ENCODE assay signal across 17 mouse cellular contexts in the genomic region with DNA sequence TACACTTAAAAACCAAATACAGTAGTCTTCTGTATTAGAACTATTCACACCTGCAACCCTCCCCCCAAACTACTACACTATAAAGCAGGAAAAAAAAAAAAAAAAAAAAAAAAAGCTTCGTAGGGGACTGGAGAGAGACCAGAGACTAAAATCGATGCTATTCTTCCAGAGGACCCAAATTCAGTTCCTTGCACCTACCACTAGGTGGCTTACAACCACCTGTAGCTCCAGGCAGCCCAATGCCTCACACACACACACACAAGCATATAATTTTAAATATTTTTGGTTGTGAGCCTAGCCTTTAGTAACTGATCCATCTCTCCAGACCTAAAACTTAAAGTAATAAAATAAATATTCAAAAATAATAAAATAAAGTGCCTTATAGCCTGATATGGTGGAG. TPM values are rescaled to one million over a fixed set of nuclear protein-coding genes. Genes with fewer than 3 reads are reported as not detected.
DNase-seq lines count a peak whose midpoint lies in the region; ATAC-seq and TF ChIP-seq lines count a peak whose summit lies in the region.
"Had no signal": no experiment of that assay in that cellular context is flagged by ENCODE, and none has a peak within 500 bp of the region (broad histone marks: within the 10 kb centered on the region; RNA-seq: fewer than 3 reads in every experiment).

No protein-coding gene starts in this region.

- TF ChIP-seq POLR2A in liver, adult 2 months (IDR thresholded peaks at IDR 0.05; ENCODE audit: extremely low read depth, insufficient read depth, low read length) = no peak

- H3K9ac ChIP-seq in liver, adult 2 months (ENCODE audit: low read depth, low read length) = no peak overlapping the region
- H3K9ac ChIP-seq: neural tube, embryonic 12.5 days had no signal

- WGBS in liver, adult 2 months = 8% methylated on average over 2 of the region's 2 CpGs

- no peaks in the 10 kb centered on the region for H3K79me2 ChIP-seq in liver, adult 2 months (ENCODE audit: control insufficient read depth, insufficient read depth, low read length)

- DNase-seq in cerebellum, postnatal 14 days = peak; percentile 4 to 14
- peak; percentile 19 for DNase-seq in liver, adult 2 months (ENCODE audit: extremely low read depth, low read depth, low spot score)
- DNase-seq in liver (no peak), NIH3T3 (ENCODE audit: low read depth) (peak; percentile 5)
- peak; percentile 2 for DNase-seq in mesoderm, embryonic 11.5 days (ENCODE audit: low read depth, low spot score)
- DNase-seq in spleen, adult 12 weeks (ENCODE audit: low spot score) = no peak
- no peak for DNase-seq in adrenal gland, adult 18-20 months (ENCODE audit: low spot score in 2 of 2)
- DNase-seq: adrenal gland, adult 8-10 months; cerebellum, postnatal 36 days; kidney, adult 18-20 months; lung, postnatal 14 days had no signal

- H3K4me3 ChIP-seq in liver, adult 2 months (ENCODE audit: insufficient read depth, low read depth, low read length) = no peak overlapping the region
- H3K4me3 ChIP-seq: neural tube, embryonic 12.5 days had no signal

- no peaks in the 10 kb centered on the region for H3K27me3 ChIP-seq in liver, adult 2 months (ENCODE audit: control insufficient read depth, insufficient read depth, low read length)
- H3K27me3 ChIP-seq: neural tube, embryonic 12.5 days had no signal

- TF ChIP-seq CTCF in liver, adult 2 months (IDR thresholded peaks at IDR 0.05; ENCODE audit: low read depth, low read length) = peak; percentile 49; the same call in 1 of the 2 replicates

- no peak for ATAC-seq in cerebellum, adult (ENCODE audit: insufficient number of reproducible peaks, low FRiP score, low TSS enrichment)

- no peaks in the 10 kb centered on the region for H3K36me3 ChIP-seq in liver, adult 2 months (ENCODE audit: control insufficient read depth, insufficient read depth, low read length)
- H3K36me3 ChIP-seq: neural tube, embryonic 12.5 days had no signal

- no peak overlapping the region for H3K27ac ChIP-seq in liver, adult 2 months (replicated peaks; ENCODE audit: insufficient read depth, low read depth, low read length)
- H3K27ac ChIP-seq: neural tube, embryonic 12.5 days had no signal

- no peaks in the 10 kb centered on the region for H3K4me1 ChIP-seq in liver, adult 2 months (ENCODE audit: control insufficient read depth, insufficient read depth, low read length)
- H3K4me1 ChIP-seq: neural tube, embryonic 12.5 days had no signal

RNA-seq across cellular contexts. Expression of gene Timm8a1, which starts 32.2 kb away (rescaled TPM):
- total RNA-seq in liver, adult 2 months (2014; rRNA removed) = 29.4 and 39.0 TPM in 2 replicates
- polyA plus RNA-seq in liver, adult 2 months (2012; rRNA removed) = 3.6 and 3.8 TPM in 2 replicates
- 10 to 100 TPM; 31.3 to 36.7 TPM for total RNA-seq in adrenal gland, adult 18-20 months (2021)

RNA-seq across cellular contexts. Expression of gene Taf7l, which starts 33.2 kb away (rescaled TPM):
- total RNA-seq in liver, adult 2 months (2014; rRNA removed) = not detected in 2 replicates
- not detected in 2 replicates for polyA plus RNA-seq in liver, adult 2 months (2012; rRNA removed)
- total RNA-seq in adrenal gland, adult 18-20 months (2021) = not detected
- total RNA-seq: adrenal gland, adult 8-10 months; left cerebral cortex, adult 18-20 months had no signal
- polyA plus RNA-seq: C2C12; heart, embryonic 14.5 days; spleen, adult 2 months had no signal

Comparison
In these comparisons a context has a peak if more than half of its experiments do, and no peak if none do; other contexts are left out.
1. DNase-seq: peak in cerebellum, postnatal 14 days (2 of 2), liver, adult 2 months (single experiment), NIH3T3 (single experiment) and mesoderm, embryonic 11.5 days (single experiment); none in liver (single experiment), spleen, adult 12 weeks (single experiment) and adrenal gland, adult 18-20 months (0 of 2).